Comparison of ENCODE assay signal across 39 mouse cellular contexts in the genomic region with DNA sequence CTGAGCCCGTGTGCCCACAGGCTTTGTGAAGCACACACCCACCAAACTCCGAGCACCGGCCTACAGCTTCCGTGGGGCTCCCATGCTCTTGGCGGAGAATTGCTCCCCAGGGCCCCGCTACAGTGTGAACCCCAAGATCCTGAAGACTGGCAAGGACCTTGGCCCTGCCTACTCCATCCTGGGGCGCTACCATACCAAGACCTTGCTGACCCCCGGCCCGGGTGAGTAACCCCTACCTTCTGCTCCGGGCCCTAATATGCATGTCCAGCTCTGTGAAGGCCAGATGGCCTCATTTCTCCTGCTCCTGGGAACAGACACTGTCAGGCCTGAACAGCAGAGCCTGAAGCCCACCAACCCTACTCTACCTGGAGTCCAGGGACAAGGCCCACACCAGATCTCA. TPM values are rescaled to one million over a fixed set of nuclear protein-coding genes. Genes with fewer than 3 reads are reported as not detected.
"Had no signal": no experiment of that assay in that cellular context is flagged by ENCODE, and none has a peak within 500 bp of the region (broad histone marks: within the 10 kb centered on the region; RNA-seq: fewer than 3 reads in every experiment).

No protein-coding gene starts in this region.

- ATAC-seq: forebrain, postnatal 0 days; intestine, embryonic 16.5 days had no signal

- H3K9me3 ChIP-seq: heart, embryonic 10.5 days; heart, embryonic 12.5 days; hindbrain, embryonic 13.5 days; hindbrain, embryonic 15.5 days; kidney, embryonic 15.5 days; limb, embryonic 13.5 days; limb, embryonic 15.5 days had no signal

- H3K4me1 ChIP-seq: heart, embryonic 10.5 days; hindbrain, embryonic 15.5 days had no signal

- DNase-seq: forebrain, postnatal 0 days; gastrocnemius, postnatal 14 days; gastrocnemius, postnatal 36 days; heart, adult 18-20 months; heart, postnatal 10 days; heart, postnatal 36 days; kidney, adult 11 months; layer of hippocampus, adult 9-11 months; layer of hippocampus, postnatal 36 days had no signal

- H3K4me2 ChIP-seq: heart, embryonic 12.5 days; hindbrain, embryonic 13.5 days; hindbrain, embryonic 15.5 days; kidney, embryonic 15.5 days; limb, embryonic 13.5 days; limb, embryonic 15.5 days had no signal

- H3K9ac ChIP-seq: forebrain, postnatal 0 days; heart, embryonic 12.5 days; hindbrain, embryonic 13.5 days; hindbrain, embryonic 15.5 days; kidney, embryonic 15.5 days had no signal

- H3K27me3 ChIP-seq: hindbrain, embryonic 15.5 days had no signal

- H3K27ac ChIP-seq: heart, embryonic 10.5 days; hindbrain, embryonic 13.5 days; hindbrain, embryonic 15.5 days; kidney, embryonic 15.5 days; kidney, postnatal 0 days; limb, embryonic 13.5 days; limb, embryonic 15.5 days had no signal

- H3K4me3 ChIP-seq: heart, embryonic 10.5 days; heart, embryonic 12.5 days; hindbrain, embryonic 13.5 days; hindbrain, embryonic 15.5 days; kidney, embryonic 15.5 days; limb, embryonic 13.5 days; limb, embryonic 15.5 days had no signal

RNA-seq across cellular contexts. Expression of a gene that starts 1.0 kb away (rescaled TPM):
- total RNA-seq: forebrain, postnatal 0 days; gastrocnemius, adult 18-20 months; gastrocnemius, adult 8-10 months; gastrocnemius, postnatal 14 days; gastrocnemius, postnatal 36 days; heart, adult 18-20 months; heart, adult 8-10 months; heart, postnatal 10 days; heart, postnatal 36 days; hematopoietic stem cell, adult 5-6 weeks; layer of hippocampus, adult 18-20 months; layer of hippocampus, adult 8-10 months; layer of hippocampus, postnatal 14 days; layer of hippocampus, postnatal 36 days; left cerebral cortex, adult 18-20 months; left cerebral cortex, postnatal 10 days; left cerebral cortex, postnatal 25 days; left cerebral cortex, postnatal 4 days; liver, adult 2 months had no signal
- polyA plus RNA-seq: heart, embryonic 10.5 days; heart, embryonic 12.5 days; heart, embryonic 14.5 days; heart, embryonic 16.5 days; hindbrain, embryonic 11.5 days; hindbrain, embryonic 13.5 days; hindbrain, embryonic 15.5 days; intestine, embryonic 14.5 days; intestine, embryonic 16.5 days; kidney, embryonic 15.5 days; kidney, postnatal 0 days; large intestine, adult 2 months; limb, embryonic 11.5 days; limb, embryonic 13.5 days; limb, embryonic 15.5 days; liver, adult 2 months had no signal

RNA-seq across cellular contexts. Expression of a gene that starts 3.2 kb away (rescaled TPM):
- total RNA-seq: forebrain, postnatal 0 days; gastrocnemius, adult 18-20 months; gastrocnemius, adult 8-10 months; gastrocnemius, postnatal 14 days; gastrocnemius, postnatal 36 days; hematopoietic stem cell, adult 5-6 weeks; layer of hippocampus, adult 18-20 months; layer of hippocampus, adult 8-10 months; layer of hippocampus, postnatal 14 days; layer of hippocampus, postnatal 36 days; left cerebral cortex, adult 18-20 months; left cerebral cortex, adult 8-10 months; left cerebral cortex, postnatal 10 days; left cerebral cortex, postnatal 25 days; left cerebral cortex, postnatal 4 days had no signal
- polyA plus RNA-seq: forebrain, postnatal 0 days; heart, embryonic 10.5 days; heart, embryonic 12.5 days; heart, embryonic 14.5 days; hindbrain, embryonic 11.5 days; hindbrain, embryonic 13.5 days; hindbrain, embryonic 15.5 days; intestine, embryonic 14.5 days; intestine, embryonic 16.5 days; kidney, embryonic 15.5 days; kidney, postnatal 0 days; large intestine, adult 2 months; limb, embryonic 11.5 days; limb, embryonic 13.5 days; limb, embryonic 15.5 days had no signal

RNA-seq across cellular contexts. Expression of a gene that starts 7.5 kb away (rescaled TPM):
- total RNA-seq: gastrocnemius, adult 18-20 months; gastrocnemius, adult 8-10 months; gastrocnemius, postnatal 14 days; gastrocnemius, postnatal 36 days; heart, adult 18-20 months; heart, adult 8-10 months; heart, postnatal 10 days; heart, postnatal 36 days; layer of hippocampus, postnatal 36 days had no signal
- polyA plus RNA-seq: forebrain, postnatal 0 days; gonadal fat pad, adult 2 months; heart, embryonic 10.5 days; heart, embryonic 12.5 days; heart, embryonic 14.5 days; heart, embryonic 16.5 days; hindbrain, embryonic 11.5 days; hindbrain, embryonic 15.5 days; intestine, embryonic 14.5 days; intestine, embryonic 16.5 days; kidney, adult 2 months; kidney, embryonic 15.5 days; large intestine, adult 2 months; limb, embryonic 11.5 days; limb, embryonic 13.5 days; limb, embryonic 15.5 days; liver, adult 2 months had no signal
